Mouse (Mus musculus): ENCODE data around the gene Lrrc29.

DNA sequence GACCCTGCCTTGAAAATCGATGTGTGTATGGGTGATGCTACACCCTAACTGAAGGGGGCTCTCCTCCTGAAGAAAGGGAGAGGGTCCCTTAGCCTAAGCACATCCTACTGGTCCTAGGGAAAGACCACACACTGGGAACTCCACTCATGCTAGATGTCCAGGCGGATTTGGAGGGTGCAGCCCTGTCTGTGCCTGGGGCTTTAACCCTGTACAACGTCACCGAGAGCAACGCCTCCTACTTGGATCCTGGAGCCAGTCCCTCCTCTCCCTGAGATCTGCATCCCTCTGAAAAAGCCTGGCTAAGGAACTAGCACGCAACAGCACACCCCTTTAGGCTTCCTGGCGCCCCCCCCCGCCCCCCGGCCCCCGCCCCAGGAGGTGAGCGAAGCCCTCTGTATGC is 50.7 kb downstream of the Lrrc29 start:
- TF ChIP-seq CTCF (IDR thresholded peaks at IDR 0.05) = no peak
- TF ChIP-seq EP300 (IDR thresholded peaks at IDR 0.05) = no peak
